Mouse (Mus musculus) T-helper 1 cell (primary cell): ENCODE measurements around the gene Cabp1.
"Not testable (repeated sequence)": the region's sequence is repeated elsewhere in the genome, so short reads cannot be mapped to it uniquely, and the experiment has no call there.

Experiments used
- in situ Hi-C: fragments of 300-600 bp; cut with MboI, MseI; formaldehyde crosslinking; loops from one replicate; pipeline ENCODE4 v1.15.1; 2025; ENCODE audit warnings: high pct_unique_total_duplicates

Cabp1 gene

GRCm38 (mm10) chr5:115151457-115151856 lies 42.7 kb downstream of the Cabp1 start:
- in situ Hi-C loops, result no loop called here

- in situ Hi-C loops, result no loop called here
Measured at GRCm38 (mm10) chr5:115150991-115151390, 43.2 kb downstream of the Cabp1 start.

- in situ Hi-C loops, result no loop called here
Measured at GRCm38 (mm10) chr5:115149675-115150459, 44.3 kb downstream of the Cabp1 start.

- in situ Hi-C loops, result not testable (repeated sequence)
Measured at GRCm38 (mm10) chr5:115148872-115149271, 45.3 kb downstream of the Cabp1 start.

- in situ Hi-C loops, result no loop called here
Measured at GRCm38 (mm10) chr5:115148378-115148777, 45.8 kb downstream of the Cabp1 start.

GRCm38 (mm10) chr5:115147388-115147787 lies 46.8 kb downstream of the Cabp1 start:
- in situ Hi-C loops, result no loop called here

- in situ Hi-C loops, result no loop called here
Measured at GRCm38 (mm10) chr5:115146747-115147130, 47.4 kb downstream of the Cabp1 start.

GRCm38 (mm10) chr5:115145976-115146746 lies 48.0 kb downstream of the Cabp1 start:
- in situ Hi-C loops, result no loop called here

GRCm38 (mm10) chr5:115145253-115145968 lies 48.8 kb downstream of the Cabp1 start:
- in situ Hi-C loops, result no loop called here

- in situ Hi-C loops, result no loop called here
Measured at GRCm38 (mm10) chr5:115144471-115144870, 49.7 kb downstream of the Cabp1 start.

GRCm38 (mm10) chr5:115143552-115143951 lies 50.6 kb downstream of the Cabp1 start:
- in situ Hi-C loops, result no loop called here

- in situ Hi-C loops, result no loop called here
Measured at GRCm38 (mm10) chr5:115142166-115142697, 51.9 kb downstream of the Cabp1 start.

GRCm38 (mm10) chr5:115140726-115141125 lies 53.5 kb downstream of the Cabp1 start:
- in situ Hi-C loops, result no loop called here

GRCm38 (mm10) chr5:115139124-115139523 lies 55.1 kb downstream of the Cabp1 start:
- in situ Hi-C loops, result no loop called here

- in situ Hi-C loops, result no loop called here
Measured at GRCm38 (mm10) chr5:115134234-115135165, 59.7 kb downstream of the Cabp1 start, which contains the start of gene Unc119b. Gene Unc119b (minus strand): TSS chr5:115134975.

GRCm38 (mm10) chr5:115133358-115134066 lies 60.7 kb downstream of the Cabp1 start:
- in situ Hi-C loops, result no loop called here

- in situ Hi-C loops, result no loop called here
Measured at GRCm38 (mm10) chr5:115132465-115132864, 61.7 kb downstream of the Cabp1 start.

- in situ Hi-C loops, result loop anchor here (5.0 kb wide), 1 partner anchor 93 kb away; no protein-coding TSS in a partner anchor
Measured at GRCm38 (mm10) chr5:115129328-115129727, 64.9 kb downstream of the Cabp1 start.

- in situ Hi-C loops, result loop anchor here (5.0 kb wide), 1 partner anchor 95 kb away; no protein-coding TSS in a partner anchor
Measured at GRCm38 (mm10) chr5:115127421-115128179, 66.6 kb downstream of the Cabp1 start.
